Mouse (Mus musculus) cortical plate, adult 2 months (tissue): ENCODE data around the gene Supt3. TPM values are rescaled to one million over a fixed set of nuclear protein-coding genes. Genes with fewer than 3 reads are reported as not detected.

Experiments
- H3K27ac ChIP-seq: fragments of 200-500 bp; 2 replicates; pipeline ENCODE4 v1.5.1; 2012; ENCODE audit warnings: low read length, control low read depth, inconsistent platforms; ENCODE audit not compliant: insufficient read depth
- H3K4me1 ChIP-seq: fragments of 200-500 bp; 2 replicates; pipeline ENCODE4 v1.6.1; 2011; ENCODE audit warnings: low read length; ENCODE audit not compliant: control insufficient read depth, insufficient read depth
- H3K4me3 ChIP-seq: fragments of 200-500 bp; 2 replicates; pipeline ENCODE4 v1.5.1; 2011; ENCODE audit warnings: mild to moderate bottlenecking, low read length, control low read depth; ENCODE audit not compliant: insufficient read depth
- CTCF ChIP-seq: fragments of 200-500 bp; IDR thresholded peaks from 2 replicates; pipeline ENCODE4 v1.5.1; 2011; ENCODE audit warnings: mild to moderate bottlenecking, control low read depth, low read length; ENCODE audit not compliant: insufficient read depth; ENCODE audit errors: extremely low read depth
- POLR2A ChIP-seq: fragments of 200-500 bp; IDR thresholded peaks from 2 replicates; pipeline ENCODE4 v1.6.1; 2011; ENCODE audit warnings: mild to moderate bottlenecking, low read length, control low read depth; ENCODE audit not compliant: insufficient read depth; ENCODE audit errors: extremely low read depth
- polyA plus RNA-seq: library from polyadenylated mRNA; depleted of rRNA; stranded (reverse); fragments of >200 nt; gene quantifications from 2 replicates; pipeline ENCODE4 v1.2.3, GENCODE M21; 2012

Supt3 gene
- polyA plus RNA-seq, 1 experiment: 6.9 TPM

- Histone ChIP-seq H3K27ac (no peak overlapping the region), H3K4me1 (no peaks in the 10 kb centered on the region), H3K4me3 (no peak overlapping the region)
- TF ChIP-seq POLR2A (no peak), CTCF (no peak)
Observed at GRCm38 (mm10) chr17:44956671-44957070, 179.7 kb downstream of the Supt3 start.

GRCm38 (mm10) chr17:44963051-44963798, 186.3 kb downstream of the Supt3 start:
- TF ChIP-seq CTCF: no peak
- TF ChIP-seq POLR2A: no peak
- Histone ChIP-seq H3K27ac (no peak overlapping the region), H3K4me3 (no peak overlapping the region), H3K4me1 (peaks cover 2% of the 10 kb centered on the region; the same call in 1 of the 2 replicates)

GRCm38 (mm10) chr17:44967186-44967585, 190.2 kb downstream of the Supt3 start:
- no peak for TF ChIP-seq CTCF
- no peak for TF ChIP-seq POLR2A
- Histone ChIP-seq H3K4me3 (no peak overlapping the region), H3K27ac (no peak overlapping the region), H3K4me1 (peaks cover 2% of the 10 kb centered on the region; the same call in 1 of the 2 replicates)

GRCm38 (mm10) chr17:44970255-44970654, 193.3 kb downstream of the Supt3 start:
- TF ChIP-seq POLR2A (no peak), CTCF (no peak)
- Histone ChIP-seq H3K27ac (no peak overlapping the region), H3K4me1 (peaks cover 2% of the 10 kb centered on the region; the same call in 1 of the 2 replicates), H3K4me3 (no peak overlapping the region)

- H3K27ac ChIP-seq: no peak overlapping the region
- no peaks in the 10 kb centered on the region for H3K4me1 ChIP-seq
- TF ChIP-seq POLR2A (no peak), CTCF (no peak)
- H3K4me3 ChIP-seq: no peak overlapping the region
Observed at GRCm38 (mm10) chr17:44973489-44973888, 196.5 kb downstream of the Supt3 start.

- no peak overlapping the region for H3K27ac ChIP-seq
- TF ChIP-seq POLR2A: no peak
- no peaks in the 10 kb centered on the region for H3K4me1 ChIP-seq
- H3K4me3 ChIP-seq: no peak overlapping the region
Observed at GRCm38 (mm10) chr17:44977690-44978089, 200.7 kb downstream of the Supt3 start.

GRCm38 (mm10) chr17:44987964-44988363, 211.0 kb downstream of the Supt3 start:
- no peaks in the 10 kb centered on the region for H3K4me1 ChIP-seq
- H3K27ac ChIP-seq: no peak overlapping the region
- no peak overlapping the region for H3K4me3 ChIP-seq
- TF ChIP-seq POLR2A (no peak), CTCF (no peak)

GRCm38 (mm10) chr17:45003311-45003710, 226.4 kb downstream of the Supt3 start:
- Histone ChIP-seq H3K4me3 (no peak overlapping the region), H3K27ac (no peak overlapping the region)
- TF ChIP-seq CTCF (no peak), POLR2A (no peak)

GRCm38 (mm10) chr17:45004477-45005170, 227.7 kb downstream of the Supt3 start:
- TF ChIP-seq POLR2A (no peak), CTCF (no peak)
- Histone ChIP-seq H3K27ac (no peak overlapping the region), H3K4me3 (no peak overlapping the region), H3K4me1 (no peaks in the 10 kb centered on the region)

More at GRCm38 (mm10) chr17:45003311-45003710, 226.4 kb downstream of the Supt3 start:
- no peaks in the 10 kb centered on the region for H3K4me1 ChIP-seq

GRCm38 (mm10) chr17:45007461-45007860, 230.5 kb downstream of the Supt3 start:
- no peak overlapping the region for H3K4me3 ChIP-seq
- TF ChIP-seq POLR2A: no peak

More at GRCm38 (mm10) chr17:45007461-45007860, 230.5 kb downstream of the Supt3 start:
- Histone ChIP-seq H3K27ac (no peak overlapping the region), H3K4me1 (no peaks in the 10 kb centered on the region)
